Mouse (Mus musculus) lung, adult 2 months (tissue): ENCODE data around the gene Xpo6. TPM values are rescaled to one million over a fixed set of nuclear protein-coding genes. Genes with fewer than 3 reads are reported as not detected.

Source experiments
- DNase-seq: peaks from one replicate; pipeline ENCODE4 v3.0.0; 2022
- H3K4me1 ChIP-seq: fragments of 200-500 bp; 2 replicates; pipeline ENCODE4 v1.6.1; 2011; ENCODE audit warnings: low read length; ENCODE audit not compliant: control insufficient read depth, insufficient read depth
- H3K4me3 ChIP-seq: fragments of 200-500 bp; replicated peaks from 2 replicates; pipeline ENCODE3; 2011; ENCODE audit warnings: low read depth, mild to moderate bottlenecking, control low read depth, low read length; ENCODE audit errors: extremely low read depth
- CTCF ChIP-seq: fragments of 200-500 bp; IDR thresholded peaks from 2 replicates; pipeline ENCODE4 v1.5.1; 2011; ENCODE audit warnings: mild to moderate bottlenecking, low read length, control low read depth; ENCODE audit not compliant: insufficient read depth
- POLR2A ChIP-seq: fragments of 200-500 bp; IDR thresholded peaks from 2 replicates; pipeline ENCODE4 v1.6.1; 2011; ENCODE audit warnings: low read depth, mild to moderate bottlenecking, control low read depth, low read length, borderline replicate concordance; ENCODE audit errors: extremely low read depth
- WGBS: fragments of 180-500 bp; shearing (Covaris S2); methylation state at CpG from one replicate; pipeline ENCODE4 v1.1.7; 2018; 5-methylcytosine and 5-hydroxymethylcytosine counted together
- polyA plus RNA-seq: library from polyadenylated mRNA; depleted of rRNA; stranded (reverse); fragments of >200 nt; gene quantifications from 2 replicates; pipeline ENCODE4 v1.2.3, GENCODE M21; 2012

The Xpo6 gene
- polyA plus RNA-seq, 1 experiment, result 163 TPM

DNA sequence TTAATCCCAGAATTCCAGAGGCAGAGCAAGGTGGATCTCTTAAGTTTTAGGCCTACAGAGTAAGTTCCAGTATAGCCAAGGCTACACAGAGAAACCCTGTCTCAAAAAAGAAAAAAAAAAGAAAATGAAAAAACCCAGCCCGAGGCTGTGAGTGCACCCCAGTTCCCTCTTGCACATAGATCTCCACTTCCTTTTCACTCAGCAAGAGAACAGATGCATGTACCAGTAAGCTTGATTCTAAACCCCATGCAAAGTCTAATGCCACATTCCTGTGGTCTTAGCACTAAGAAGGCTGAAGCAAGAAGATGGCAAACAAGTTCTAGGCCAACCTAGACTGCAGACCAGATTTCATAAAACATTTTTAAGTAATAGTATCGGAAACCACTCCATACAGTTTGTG lies 25.4 kb downstream of the Xpo6 start:
- TF ChIP-seq POLR2A (no peak), CTCF (no peak)
- DNase-seq, result no peak
- Histone ChIP-seq H3K4me3 (no peak overlapping the region), H3K4me1 (peaks cover 14% of the 10 kb centered on the region)
- 74% methylated on average over 2 of the region's 2 CpGs for WGBS

GRCm38 (mm10) chr7:126172001-126172400 lies 28.3 kb downstream of the Xpo6 start:
- TF ChIP-seq POLR2A (no peak), CTCF (no peak)
- 88% methylated on average over 3 of the region's 3 CpGs for WGBS
- Histone ChIP-seq H3K4me1 (peaks cover 6% of the 10 kb centered on the region), H3K4me3 (no peak overlapping the region)
- no peak for DNase-seq

- DNase-seq, result no peak
- peaks cover 3% of the 10 kb centered on the region for H3K4me1 ChIP-seq
- no peak overlapping the region for H3K4me3 ChIP-seq
- no peak for TF ChIP-seq CTCF
- no peak for TF ChIP-seq POLR2A
- WGBS, result 68% methylated on average over 6 of the region's 6 CpGs
Measured at GRCm38 (mm10) chr7:126168584-126168983, 31.7 kb downstream of the Xpo6 start.

GRCm38 (mm10) chr7:126167426-126167825 lies 32.9 kb downstream of the Xpo6 start:
- Histone ChIP-seq H3K4me3 (no peak overlapping the region), H3K4me1 (peaks cover 3% of the 10 kb centered on the region)
- 13% methylated on average over 3 of the region's 3 CpGs for WGBS
- no peak for DNase-seq
- no peak for TF ChIP-seq POLR2A
- no peak for TF ChIP-seq CTCF

GRCm38 (mm10) chr7:126166571-126166970 lies 33.7 kb downstream of the Xpo6 start:
- H3K4me1 ChIP-seq, result peaks cover 3% of the 10 kb centered on the region
- H3K4me3 ChIP-seq, result no peak overlapping the region
- no peak for DNase-seq
- TF ChIP-seq POLR2A, result no peak
- TF ChIP-seq CTCF, result no peak

DNA sequence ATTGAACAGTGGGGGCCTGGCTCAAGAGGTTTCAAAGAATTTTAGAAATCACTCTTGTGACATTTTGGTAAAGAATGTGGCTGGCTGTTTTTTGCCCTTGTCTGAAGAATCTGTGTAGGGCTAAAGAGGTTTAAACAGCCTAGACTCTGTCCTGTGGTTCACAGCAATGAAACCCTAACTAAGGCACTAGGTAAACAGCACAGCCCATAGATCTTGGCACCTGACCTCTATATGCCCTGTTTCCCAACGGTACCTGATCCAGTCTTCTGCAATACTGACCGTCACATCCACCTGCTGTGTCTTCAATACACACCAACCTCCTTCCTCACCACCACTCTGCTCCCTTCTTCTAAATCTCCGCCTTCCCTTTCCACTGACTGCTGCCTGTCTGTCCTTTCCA lies 42.1 kb downstream of the Xpo6 start:
- no peak for DNase-seq
- 86% methylated on average over 3 of the region's 3 CpGs for WGBS
- no peaks in the 10 kb centered on the region for H3K4me1 ChIP-seq
- H3K4me3 ChIP-seq, result no peak overlapping the region
- TF ChIP-seq POLR2A (no peak), CTCF (no peak)

- no peak overlapping the region for H3K4me3 ChIP-seq
- no peaks in the 10 kb centered on the region for H3K4me1 ChIP-seq
- DNase-seq, result no peak
- TF ChIP-seq POLR2A, result no peak
- no peak for TF ChIP-seq CTCF
- 58% methylated on average over 1 of the region's 1 CpGs for WGBS
Measured at GRCm38 (mm10) chr7:126155746-126156145, 44.6 kb downstream of the Xpo6 start.

DNA sequence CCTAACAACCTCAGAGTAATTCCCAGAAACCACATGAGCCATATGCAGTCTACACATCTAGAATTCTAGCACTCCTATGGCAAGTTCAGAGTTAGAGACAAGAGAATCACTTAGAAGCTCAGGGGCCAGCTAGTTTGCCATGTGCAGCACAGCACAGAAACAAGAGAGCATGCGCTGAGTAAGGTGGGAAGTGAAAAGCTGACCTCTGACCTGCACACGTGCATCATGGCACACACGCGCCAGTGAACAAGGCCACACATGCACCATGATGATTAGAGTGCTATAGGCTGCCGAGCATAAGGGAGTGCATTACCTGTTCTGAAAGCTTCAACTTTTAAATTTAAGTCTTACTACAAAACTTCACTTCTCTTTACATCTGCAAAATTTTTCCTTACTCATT lies 45.6 kb downstream of the Xpo6 start:
- no peak for DNase-seq
- Histone ChIP-seq H3K4me1 (no peaks in the 10 kb centered on the region), H3K4me3 (no peak overlapping the region)
- WGBS, result 89% methylated on average over 5 of the region's 5 CpGs
- TF ChIP-seq POLR2A (no peak), CTCF (no peak)

DNA sequence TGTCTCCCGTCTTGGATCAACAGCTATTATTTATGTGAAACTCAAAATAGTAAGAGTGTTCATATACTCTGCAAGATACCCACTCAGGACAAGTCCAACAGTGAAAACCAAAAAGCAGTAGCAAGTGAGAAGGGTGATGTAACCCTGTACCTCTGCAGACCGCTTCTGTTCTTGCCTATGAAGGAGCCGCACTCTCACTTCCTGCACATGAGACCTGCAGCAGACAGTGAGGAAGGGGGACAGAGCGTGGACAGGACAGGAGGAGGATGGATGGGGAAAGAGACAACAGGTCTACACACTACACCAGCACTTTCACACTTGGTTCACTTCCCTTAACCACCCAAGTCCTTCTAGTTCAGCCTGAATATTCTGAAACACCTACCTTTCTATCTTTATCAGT lies 48.0 kb downstream of the Xpo6 start:
- no peaks in the 10 kb centered on the region for H3K4me1 ChIP-seq
- TF ChIP-seq CTCF (no peak), POLR2A (no peak)
- no peak for DNase-seq
- H3K4me3 ChIP-seq, result no peak overlapping the region
- WGBS, result 86% methylated on average over 4 of the region's 4 CpGs

DNA sequence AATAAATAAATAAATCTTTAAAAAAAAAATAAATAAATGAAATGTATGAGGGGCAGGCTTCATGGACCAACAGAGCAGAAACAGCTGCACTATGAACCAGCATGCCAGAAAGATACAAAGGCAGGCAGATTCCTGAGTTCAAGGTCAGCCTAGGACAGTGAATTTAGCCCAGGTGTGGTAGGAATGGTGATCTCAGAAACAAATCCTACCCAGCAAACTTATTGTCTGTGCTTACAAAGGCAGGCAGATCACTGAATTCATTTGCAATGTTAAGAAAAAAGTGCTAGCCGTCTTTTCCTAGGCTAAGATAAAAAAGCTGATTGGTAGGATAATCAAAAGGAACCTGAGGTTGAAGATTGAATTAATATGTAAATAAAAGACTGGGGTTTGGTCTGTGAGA lies 54.1 kb downstream of the Xpo6 start:
- TF ChIP-seq POLR2A, result no peak
- no peak for TF ChIP-seq CTCF
- no peaks in the 10 kb centered on the region for H3K4me1 ChIP-seq
- no peak for DNase-seq
- no peak overlapping the region for H3K4me3 ChIP-seq
- 67% methylated on average over 1 of the region's 1 CpGs for WGBS

- DNase-seq, result no peak
- H3K4me1 ChIP-seq, result no peaks in the 10 kb centered on the region
- no peak overlapping the region for H3K4me3 ChIP-seq
- TF ChIP-seq CTCF, result no peak
- TF ChIP-seq POLR2A, result no peak
- WGBS, result 65% methylated on average over 2 of the region's 2 CpGs
Measured at GRCm38 (mm10) chr7:126144364-126144763, 55.9 kb downstream of the Xpo6 start.

GRCm38 (mm10) chr7:126137850-126138249 lies 62.5 kb downstream of the Xpo6 start:
- 76% methylated on average over 5 of the region's 5 CpGs for WGBS
- H3K4me1 ChIP-seq, result no peaks in the 10 kb centered on the region
- TF ChIP-seq POLR2A, result no peak
- no peak for TF ChIP-seq CTCF
- DNase-seq, result no peak
- no peak overlapping the region for H3K4me3 ChIP-seq
